Mouse (Mus musculus) limb, embryonic 14.5 days (tissue): ENCODE measurements at regions not wholly inside any gene's neighbourhood (a gene's known extent, or its start where the extent isn't known, plus 50 kb on each side); places are given as distances from the start of the nearest gene placed in this dataset.

ENCODE experiments used
- ATAC-seq: fragments of 200-750 bp; cut with Nextera tagmentation; 2 replicates; pipeline ENCODE4 v1.8.0; 2017; ENCODE audit warnings: low read depth, moderate number of reproducible peaks, moderate TSS enrichment; ENCODE audit not compliant: low FRiP score
- DNase-seq: peaks from one replicate; pipeline ENCODE4 v3.0.0-alpha.2; 2015; ENCODE audit warnings: low spot score
- H3K27ac ChIP-seq: fragments of 300-500 bp; sonication (generic); replicated peaks from 2 replicates; pipeline ENCODE4 v1.5.1; 2014; ENCODE audit warnings: low read depth, mild to moderate bottlenecking, low read length, moderate library complexity, mixed read lengths
- H3K27me3 ChIP-seq: fragments of 300-500 bp; sonication (generic); 2 replicates; pipeline ENCODE4 v1.6.1; 2014; ENCODE audit warnings: low read length, mixed read lengths; ENCODE audit not compliant: control insufficient read depth, insufficient read depth
- H3K36me3 ChIP-seq: fragments of 300-500 bp; sonication (generic); 2 replicates; pipeline ENCODE4 v1.6.1; 2014; ENCODE audit warnings: mild to moderate bottlenecking, low read length, moderate library complexity, mixed read lengths; ENCODE audit not compliant: control insufficient read depth, insufficient read depth
- H3K4me1 ChIP-seq: fragments of 300-500 bp; sonication (generic); 2 replicates; pipeline ENCODE4 v1.6.1; 2014; ENCODE audit warnings: antibody characterized with exemption, low read length, mixed read lengths; ENCODE audit not compliant: control insufficient read depth, insufficient read depth
- H3K4me2 ChIP-seq: fragments of 300-500 bp; sonication (generic); replicated peaks from 2 replicates; pipeline ENCODE4 v1.6.1; 2014; ENCODE audit warnings: low read depth, mild to moderate bottlenecking, low read length, moderate library complexity; ENCODE audit not compliant: severe bottlenecking
- H3K4me3 ChIP-seq: fragments of 300-500 bp; sonication (generic); replicated peaks from 2 replicates; pipeline ENCODE4 v1.5.1; 2014; ENCODE audit warnings: low read length
- H3K9ac ChIP-seq: fragments of 300-500 bp; sonication (generic); 2 replicates; pipeline ENCODE4 v1.6.1; 2014; ENCODE audit warnings: mild to moderate bottlenecking, low read depth, low read length, moderate library complexity; ENCODE audit not compliant: severe bottlenecking
- H3K9me3 ChIP-seq: fragments of 300-500 bp; sonication (generic); 2 replicates; pipeline ENCODE4 v1.6.1; 2016; ENCODE audit warnings: low read length; ENCODE audit not compliant: control insufficient read depth
- POLR2A ChIP-seq: fragments of 200-500 bp; IDR thresholded peaks from 2 replicates; pipeline ENCODE4 v1.8.0; 2012; ENCODE audit warnings: inconsistent platforms, mild to moderate bottlenecking, moderate library complexity, borderline replicate concordance; ENCODE audit not compliant: insufficient read depth, insufficient read length; ENCODE audit errors: extremely low read depth
- WGBS: fragments of 180-500 bp; shearing (Covaris S2); extraction: QIAGEN DNeasy Blood & Tissue Kit; methylation state at CpG from one replicate; pipeline ENCODE4 v1.1.7; 2014; 5-methylcytosine and 5-hydroxymethylcytosine counted together

- Histone ChIP-seq H3K4me2 (no peak overlapping the region), H3K4me1 (no peaks in the 10 kb centered on the region), H3K4me3 (no peak overlapping the region), H3K9ac (no peak overlapping the region), H3K36me3 (no peaks in the 10 kb centered on the region), H3K27ac (no peak overlapping the region), H3K9me3 (no peaks in the 10 kb centered on the region), H3K27me3 (no peaks in the 10 kb centered on the region)
- DNase-seq (no peak), ATAC-seq (no peak)
- no peak for TF ChIP-seq POLR2A
- WGBS: 79% methylated on average over 4 of the region's 4 CpGs
Observed at GRCm38 (mm10) chr13:45130516-45131249, 52.2 kb downstream of the Gm9817 start.

- Histone ChIP-seq H3K27ac (no peak overlapping the region), H3K4me2 (no peak overlapping the region), H3K36me3 (no peaks in the 10 kb centered on the region), H3K27me3 (no peaks in the 10 kb centered on the region), H3K4me3 (no peak overlapping the region), H3K9me3 (no peaks in the 10 kb centered on the region), H3K4me1 (no peaks in the 10 kb centered on the region), H3K9ac (no peak overlapping the region)
- TF ChIP-seq POLR2A: no peak
- DNase-seq: no peak
- no peak for ATAC-seq
- WGBS: 68% methylated on average over 2 of the region's 2 CpGs
Observed at GRCm38 (mm10) chr13:45140616-45141015, 62.1 kb downstream of the Gm9817 start.

GRCm38 (mm10) chr13:45145129-45145528 is 66.6 kb downstream of the Gm9817 start:
- ATAC-seq (no peak), DNase-seq (no peak)
- Histone ChIP-seq H3K27ac (no peak overlapping the region), H3K9ac (no peak overlapping the region), H3K4me1 (no peaks in the 10 kb centered on the region), H3K27me3 (no peaks in the 10 kb centered on the region), H3K4me3 (no peak overlapping the region), H3K36me3 (no peaks in the 10 kb centered on the region), H3K4me2 (no peak overlapping the region), H3K9me3 (no peaks in the 10 kb centered on the region)
- 57% methylated on average over 6 of the region's 6 CpGs for WGBS
- TF ChIP-seq POLR2A: no peak

GRCm38 (mm10) chr13:45156223-45156622 is 77.7 kb downstream of the Gm9817 start:
- Histone ChIP-seq H3K27ac (no peak overlapping the region), H3K9ac (no peak overlapping the region), H3K4me2 (no peak overlapping the region), H3K4me1 (no peaks in the 10 kb centered on the region), H3K4me3 (no peak overlapping the region), H3K36me3 (no peaks in the 10 kb centered on the region), H3K9me3 (no peaks in the 10 kb centered on the region), H3K27me3 (no peaks in the 10 kb centered on the region)
- ATAC-seq (no peak), DNase-seq (no peak)
- WGBS: 71% methylated on average over 3 of the region's 3 CpGs
- no peak for TF ChIP-seq POLR2A

- 81% methylated on average over 2 of the region's 2 CpGs for WGBS
Observed at GRCm38 (mm10) chr13:45156982-45157381, 78.5 kb downstream of the Gm9817 start.

More at GRCm38 (mm10) chr13:45156982-45157381, 78.5 kb downstream of the Gm9817 start:
- Histone ChIP-seq H3K9ac (no peak overlapping the region), H3K4me1 (no peaks in the 10 kb centered on the region), H3K36me3 (no peaks in the 10 kb centered on the region), H3K4me2 (no peak overlapping the region), H3K27ac (no peak overlapping the region), H3K4me3 (no peak overlapping the region), H3K27me3 (no peaks in the 10 kb centered on the region), H3K9me3 (no peaks in the 10 kb centered on the region)
- DNase-seq: no peak
- ATAC-seq: no peak
- TF ChIP-seq POLR2A: no peak
